Mouse (Mus musculus) hindbrain, embryonic 16.5 days (tissue): ENCODE results near the gene Camk2d. TPM values are rescaled to one million over a fixed set of nuclear protein-coding genes. Genes with fewer than 3 reads are reported as not detected.

Experiments used
- ATAC-seq: fragments of 200-750 bp; cut with Nextera tagmentation; 2 replicates; pipeline ENCODE4 v1.8.0; 2017; ENCODE audit warnings: moderate TSS enrichment, moderate library complexity
- H3K27ac ChIP-seq: fragments of 300-500 bp; sonication (generic); 2 replicates; pipeline ENCODE4 v1.5.1; 2014; ENCODE audit warnings: low read depth, mild to moderate bottlenecking, control low read depth, low read length, moderate library complexity
- H3K27me3 ChIP-seq: fragments of 300-500 bp; sonication (generic); replicated peaks from 2 replicates; pipeline ENCODE4 v1.6.1; 2014; ENCODE audit warnings: low read length; ENCODE audit not compliant: control insufficient read depth, insufficient read depth
- H3K36me3 ChIP-seq: fragments of 300-500 bp; sonication (generic); 2 replicates; pipeline ENCODE4 v1.6.1; 2014; ENCODE audit warnings: mild to moderate bottlenecking, low read length, moderate library complexity, mixed read lengths; ENCODE audit not compliant: control insufficient read depth, insufficient read depth
- H3K4me1 ChIP-seq: fragments of 300-500 bp; sonication (generic); 2 replicates; pipeline ENCODE4 v1.6.1; 2014; ENCODE audit warnings: low read depth, low read length; ENCODE audit not compliant: control insufficient read depth, insufficient read depth
- H3K4me2 ChIP-seq: fragments of 300-500 bp; sonication (generic); 2 replicates; pipeline ENCODE4 v1.6.1; 2014; ENCODE audit warnings: mild to moderate bottlenecking, low read length, control low read depth, moderate library complexity
- H3K4me3 ChIP-seq: fragments of 300-500 bp; sonication (generic); 2 replicates; pipeline ENCODE4 v1.5.1; 2014; ENCODE audit warnings: mild to moderate bottlenecking, low read length, control low read depth, moderate library complexity
- H3K9ac ChIP-seq: fragments of 300-500 bp; sonication (generic); 2 replicates; pipeline ENCODE4 v1.6.1; 2014; ENCODE audit warnings: low read depth, mild to moderate bottlenecking, control low read depth, low read length, moderate library complexity
- H3K9me3 ChIP-seq: fragments of 300-500 bp; sonication (generic); 2 replicates; pipeline ENCODE4 v1.6.1; 2014; ENCODE audit warnings: mild to moderate bottlenecking, low read length, moderate library complexity; ENCODE audit not compliant: control insufficient read depth
- WGBS: fragments of 180-500 bp; shearing (Covaris S2); extraction: QIAGEN DNeasy Blood & Tissue Kit; methylation state at CpG from one replicate; pipeline ENCODE4 v1.1.7; 2014; 5-methylcytosine and 5-hydroxymethylcytosine counted together
- polyA plus RNA-seq: library from polyadenylated mRNA; unstranded; fragments of >200 nt; fragmentation: Nextera tagmentation; extraction: Ambion mirVana; gene quantifications from 2 replicates; pipeline ENCODE4 v1.2.1, GENCODE M21; 2015

Camk2d gene
- polyA plus RNA-seq, 1 experiment from 2014 or later = 88.9 TPM

- H3K4me3 ChIP-seq = no peak overlapping the region
- no peak for ATAC-seq
- H3K9ac ChIP-seq = no peak overlapping the region
- no peaks in the 10 kb centered on the region for H3K27me3 ChIP-seq
- H3K4me2 ChIP-seq = no peak overlapping the region
- no peaks in the 10 kb centered on the region for H3K4me1 ChIP-seq
- WGBS = 82% methylated on average over 5 of the region's 5 CpGs
- no peaks in the 10 kb centered on the region for H3K36me3 ChIP-seq
- H3K9me3 ChIP-seq = no peaks in the 10 kb centered on the region
- no peak overlapping the region for H3K27ac ChIP-seq
Observed at GRCm38 (mm10) chr3:126780014-126780615, 184.0 kb downstream of the Camk2d start.

DNA sequence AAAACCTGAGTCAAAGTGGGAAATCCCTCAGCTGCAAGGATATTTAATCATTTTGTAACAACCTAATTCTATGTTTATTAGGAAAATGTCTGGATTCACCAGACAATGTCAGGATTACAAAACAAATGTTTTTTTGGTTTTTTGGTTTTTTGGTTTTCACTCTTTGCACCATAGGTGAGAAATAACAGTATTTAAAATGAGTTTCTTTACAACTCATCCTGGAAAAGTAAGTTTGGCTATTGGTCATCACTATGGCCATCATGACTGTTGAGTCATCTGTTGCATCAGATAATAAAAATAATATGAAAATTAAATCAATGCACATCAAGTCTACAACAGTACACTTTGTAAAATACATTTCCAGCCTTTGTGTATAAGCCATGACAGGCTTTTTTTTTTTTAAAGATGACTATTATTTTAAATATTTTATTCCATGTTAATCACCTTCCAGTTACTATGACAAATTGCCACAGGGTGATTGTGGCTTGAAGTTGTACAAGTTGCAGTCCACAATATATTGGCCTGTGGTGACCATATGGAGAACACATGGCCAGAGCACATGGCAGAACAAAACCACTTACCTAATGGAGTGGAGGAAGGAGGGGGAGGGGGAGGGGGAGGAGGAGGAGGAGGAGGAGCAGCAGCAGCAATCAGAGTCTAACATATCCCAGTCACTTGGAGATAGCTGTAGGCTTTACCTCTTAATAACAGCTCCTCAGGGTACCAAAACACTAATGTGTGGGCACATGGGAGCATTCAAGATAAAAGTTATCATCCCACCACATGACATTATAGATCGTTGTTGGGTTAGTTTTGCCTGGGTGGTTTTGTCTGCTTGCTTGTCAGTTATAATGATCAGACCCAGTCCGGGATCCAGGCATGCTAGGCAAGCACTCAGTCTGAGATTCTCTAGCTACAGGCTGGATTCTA lies 197.2 kb downstream of the Camk2d start:
- Histone ChIP-seq H3K9ac (no peak overlapping the region), H3K36me3 (peaks cover 5% of the 10 kb centered on the region), H3K9me3 (no peaks in the 10 kb centered on the region), H3K27me3 (no peaks in the 10 kb centered on the region), H3K4me3 (no peak overlapping the region), H3K4me1 (no peaks in the 10 kb centered on the region), H3K27ac (no peak overlapping the region), H3K4me2 (no peak overlapping the region)
- 75% methylated on average over 2 of the region's 2 CpGs for WGBS
- no peak for ATAC-seq

GRCm38 (mm10) chr3:126795904-126796303 lies 199.8 kb downstream of the Camk2d start:
- H3K9me3 ChIP-seq = no peaks in the 10 kb centered on the region
- no peaks in the 10 kb centered on the region for H3K27me3 ChIP-seq
- no peaks in the 10 kb centered on the region for H3K4me1 ChIP-seq
- 91% methylated on average over 3 of the region's 3 CpGs for WGBS
- no peak overlapping the region for H3K4me3 ChIP-seq
- no peak overlapping the region for H3K4me2 ChIP-seq
- H3K27ac ChIP-seq = no peak overlapping the region
- ATAC-seq = no peak
- H3K36me3 ChIP-seq = peaks cover 6% of the 10 kb centered on the region
- no peak overlapping the region for H3K9ac ChIP-seq

DNA sequence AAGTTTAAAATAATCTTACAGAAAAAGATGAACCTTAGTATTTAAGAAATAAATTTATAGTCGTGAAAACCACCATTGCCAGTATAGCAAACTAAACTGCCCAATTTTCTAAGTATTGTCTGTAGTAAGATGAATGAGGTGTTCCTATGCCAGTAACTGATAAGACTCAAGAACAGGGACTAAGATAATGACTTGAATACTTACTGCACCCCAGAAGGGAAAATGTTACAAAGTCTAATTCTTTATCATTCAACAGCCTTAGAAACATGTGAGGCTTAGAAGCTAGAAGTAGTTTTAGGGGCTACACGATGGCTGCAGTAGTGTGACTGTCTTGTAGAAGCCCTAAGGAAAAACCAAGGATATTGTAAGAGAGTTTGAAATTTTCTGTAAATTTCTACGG lies 200.9 kb downstream of the Camk2d start:
- Histone ChIP-seq H3K4me2 (no peak overlapping the region), H3K4me3 (no peak overlapping the region), H3K36me3 (peaks cover 6% of the 10 kb centered on the region), H3K4me1 (no peaks in the 10 kb centered on the region), H3K27me3 (no peaks in the 10 kb centered on the region), H3K9me3 (no peaks in the 10 kb centered on the region), H3K9ac (no peak overlapping the region), H3K27ac (no peak overlapping the region)
- 92% methylated on average over 3 of the region's 3 CpGs for WGBS
- no peak for ATAC-seq

DNA sequence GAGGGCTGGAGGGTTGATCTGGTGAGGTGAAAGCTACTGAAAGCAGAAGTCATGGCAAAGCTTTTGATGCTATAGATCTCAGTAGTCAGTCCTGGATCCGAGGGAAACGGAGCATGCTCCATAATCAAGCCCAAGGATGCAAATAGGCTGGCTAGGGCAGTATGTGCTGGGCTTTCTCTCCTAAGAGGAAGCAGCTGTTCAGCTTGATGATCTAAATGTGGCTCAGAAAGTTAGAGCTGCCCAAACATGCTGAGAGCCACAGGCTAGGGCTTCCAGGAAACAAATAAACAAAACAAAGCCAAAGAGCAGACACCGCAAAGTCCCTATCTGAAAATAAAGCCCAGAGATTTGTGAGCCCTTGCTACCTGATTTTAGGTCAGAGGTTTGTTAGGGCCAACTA lies 201.7 kb downstream of the Camk2d start:
- Histone ChIP-seq H3K4me3 (no peak overlapping the region), H3K9ac (no peak overlapping the region), H3K4me1 (no peaks in the 10 kb centered on the region), H3K4me2 (no peak overlapping the region), H3K27me3 (no peaks in the 10 kb centered on the region), H3K27ac (no peak overlapping the region), H3K36me3 (peaks cover 6% of the 10 kb centered on the region), H3K9me3 (no peaks in the 10 kb centered on the region)
- 91% methylated on average over 3 of the region's 3 CpGs for WGBS
- ATAC-seq = no peak

DNA sequence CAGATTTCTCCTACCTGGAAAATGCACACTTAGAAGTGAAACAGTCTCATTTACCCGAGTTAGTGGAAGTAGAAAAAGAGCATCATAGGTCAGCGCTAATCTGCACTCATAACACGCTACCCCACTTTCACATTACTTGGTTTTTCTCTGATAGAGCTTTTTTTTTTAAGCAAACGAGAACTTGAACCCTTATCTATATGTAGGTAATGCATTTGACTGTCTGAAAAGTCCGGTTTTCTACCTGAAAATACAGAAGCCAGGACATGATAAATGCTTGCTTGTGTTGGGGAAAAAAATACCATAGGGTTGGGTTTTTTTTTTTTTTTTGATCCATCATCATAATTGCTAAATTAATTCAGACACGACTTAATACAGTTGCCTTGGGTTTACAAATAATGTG lies 206.9 kb downstream of the Camk2d start:
- Histone ChIP-seq H3K36me3 (peaks cover 3% of the 10 kb centered on the region), H3K4me3 (no peak overlapping the region), H3K27me3 (no peaks in the 10 kb centered on the region), H3K9ac (no peak overlapping the region), H3K27ac (no peak overlapping the region), H3K4me2 (no peak overlapping the region), H3K4me1 (no peaks in the 10 kb centered on the region), H3K9me3 (no peaks in the 10 kb centered on the region)
- no peak for ATAC-seq
- WGBS = 93% methylated on average over 6 of the region's 6 CpGs

DNA sequence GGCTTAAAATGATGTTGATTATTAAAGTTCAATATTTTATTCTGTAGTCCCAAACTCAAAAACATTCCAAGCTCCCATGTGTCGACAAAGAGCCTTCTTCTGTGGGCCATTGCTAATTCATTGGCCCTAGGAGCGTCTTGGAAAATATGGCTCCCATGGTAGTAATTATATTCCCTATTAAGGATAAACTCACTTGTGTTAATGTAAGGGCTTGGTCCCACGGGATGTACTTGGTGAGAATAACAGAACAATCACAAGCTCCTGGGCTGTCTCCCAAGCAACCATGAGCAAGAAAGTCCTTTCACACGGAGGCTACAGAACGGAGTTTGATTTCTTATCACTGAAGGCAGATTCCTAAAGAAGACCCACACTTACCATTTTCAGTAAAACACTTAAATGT lies 208.9 kb downstream of the Camk2d start:
- Histone ChIP-seq H3K9ac (no peak overlapping the region), H3K36me3 (no peaks in the 10 kb centered on the region), H3K4me1 (no peaks in the 10 kb centered on the region), H3K4me3 (no peak overlapping the region), H3K27ac (no peak overlapping the region), H3K9me3 (no peaks in the 10 kb centered on the region), H3K4me2 (no peak overlapping the region), H3K27me3 (no peaks in the 10 kb centered on the region)
- WGBS = 77% methylated on average over 5 of the region's 5 CpGs
- no peak for ATAC-seq

DNA sequence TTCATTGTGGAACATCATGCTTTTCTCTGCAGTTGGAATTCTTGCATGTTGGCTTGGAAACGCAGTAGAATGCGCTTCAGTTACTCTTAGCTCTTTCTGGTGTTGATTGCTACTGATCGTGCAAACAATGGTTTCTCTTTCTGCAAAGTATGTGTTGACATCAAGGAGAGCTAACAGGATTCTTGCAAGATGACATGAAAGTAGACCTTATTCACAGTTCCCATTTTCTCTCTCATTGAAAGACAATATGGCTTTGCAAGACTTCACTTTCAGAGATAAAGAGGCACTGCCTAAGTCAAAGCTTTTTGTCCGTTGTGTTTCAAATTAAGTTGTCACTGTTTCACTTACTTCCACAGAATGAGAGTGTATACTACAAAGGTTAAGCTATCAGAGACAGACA lies 210.0 kb downstream of the Camk2d start:
- no peak for ATAC-seq
- H3K27ac ChIP-seq = no peak overlapping the region
- H3K4me1 ChIP-seq = no peaks in the 10 kb centered on the region
- H3K4me2 ChIP-seq = no peak overlapping the region
- no peaks in the 10 kb centered on the region for H3K9me3 ChIP-seq
- no peaks in the 10 kb centered on the region for H3K36me3 ChIP-seq
- no peak overlapping the region for H3K9ac ChIP-seq
- no peak overlapping the region for H3K4me3 ChIP-seq
- 43% methylated on average over 4 of the region's 4 CpGs for WGBS
- H3K27me3 ChIP-seq = no peaks in the 10 kb centered on the region

DNA sequence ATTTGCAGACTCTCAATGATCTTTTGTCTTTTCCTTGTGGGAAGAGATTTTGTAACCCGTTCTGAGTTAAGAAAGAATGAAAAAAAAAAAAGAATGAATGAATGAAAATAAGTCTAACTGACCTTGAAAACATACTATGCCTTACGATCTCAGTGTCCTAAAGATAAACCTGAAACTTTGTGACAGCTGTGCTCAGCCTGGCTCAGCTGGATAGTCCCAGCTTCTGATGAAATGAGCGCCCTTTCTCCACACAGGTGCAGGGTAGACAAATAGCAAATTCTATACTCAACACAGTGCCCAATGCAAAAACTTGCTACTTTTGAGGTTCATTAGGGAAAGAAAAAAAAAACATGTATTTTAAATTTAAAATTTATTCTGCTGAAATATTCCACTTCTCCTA lies 213.8 kb downstream of the Camk2d start:
- H3K4me1 ChIP-seq = no peaks in the 10 kb centered on the region
- no peaks in the 10 kb centered on the region for H3K36me3 ChIP-seq
- no peaks in the 10 kb centered on the region for H3K27me3 ChIP-seq
- no peak overlapping the region for H3K27ac ChIP-seq
- no peak for ATAC-seq
- no peak overlapping the region for H3K4me3 ChIP-seq
- no peak overlapping the region for H3K9ac ChIP-seq
- 67% methylated on average over 3 of the region's 3 CpGs for WGBS
- H3K9me3 ChIP-seq = no peaks in the 10 kb centered on the region
- no peak overlapping the region for H3K4me2 ChIP-seq
